Mouse (Mus musculus) liver, embryonic 13.5 days (tissue): ENCODE data around the gene Tm4sf5. TPM values are rescaled to one million over a fixed set of nuclear protein-coding genes. Genes with fewer than 3 reads are reported as not detected.
"Not testable (repeated sequence)": the region's sequence is repeated elsewhere in the genome, so short reads cannot be mapped to it uniquely, and the experiment has no call there.

Experiments used
- ATAC-seq: fragments of 200-750 bp; cut with Nextera tagmentation; 2 replicates; pipeline ENCODE4 v1.8.0; 2017; ENCODE audit warnings: low read depth, mild to moderate bottlenecking, moderate number of reproducible peaks, moderate library complexity
- DNase-seq: peaks from one replicate; pipeline ENCODE4 v3.0.0; 2022
- H3K27ac ChIP-seq: fragments of 300-500 bp; sonication (generic); 2 replicates; pipeline ENCODE4 v1.5.1; 2015; ENCODE audit warnings: moderate library complexity, mild to moderate bottlenecking, inconsistent platforms
- H3K27me3 ChIP-seq: fragments of 300-500 bp; sonication (generic); 2 replicates; pipeline ENCODE4 v1.6.1; 2015; ENCODE audit warnings: mild to moderate bottlenecking, inconsistent platforms
- H3K36me3 ChIP-seq: fragments of 300-500 bp; sonication (generic); 2 replicates; pipeline ENCODE4 v1.6.1; 2015; ENCODE audit warnings: mild to moderate bottlenecking, inconsistent platforms
- H3K4me1 ChIP-seq: fragments of 300-500 bp; sonication (generic); replicated peaks from 2 replicates; pipeline ENCODE4 v1.6.1; 2015; ENCODE audit warnings: inconsistent platforms
- H3K4me2 ChIP-seq: fragments of 300-500 bp; sonication (generic); 2 replicates; pipeline ENCODE4 v1.6.1; 2015; ENCODE audit warnings: inconsistent platforms, mild to moderate bottlenecking, moderate library complexity
- H3K4me3 ChIP-seq: fragments of 300-500 bp; sonication (generic); replicated peaks from 2 replicates; pipeline ENCODE4 v1.5.1; 2015; ENCODE audit warnings: mild to moderate bottlenecking, inconsistent platforms
- H3K9ac ChIP-seq: fragments of 300-500 bp; sonication (generic); 2 replicates; pipeline ENCODE4 v1.6.1; 2015; ENCODE audit warnings: mild to moderate bottlenecking, inconsistent platforms
- H3K9me3 ChIP-seq: fragments of 300-500 bp; sonication (generic); replicated peaks from 2 replicates; pipeline ENCODE4 v1.6.1; 2016; ENCODE audit warnings: inconsistent platforms
- WGBS: fragments of 180-500 bp; shearing (Covaris S2); methylation state at CpG from one replicate; pipeline ENCODE4 v1.1.7; 2015; ENCODE audit not compliant: insufficient replicate concordance; 5-methylcytosine and 5-hydroxymethylcytosine counted together
- polyA plus RNA-seq: library from polyadenylated mRNA; unstranded; fragments of >200 nt; fragmentation: Nextera tagmentation; extraction: Ambion mirVana; gene quantifications from 2 replicates; pipeline ENCODE4 v1.2.1, GENCODE M21; 2015

The Tm4sf5 gene
- polyA plus RNA-seq = 2.1 and 2.5 TPM in 2 replicates

GRCm38 (mm10) chr11:70504970-70505369, at the start of gene Tm4sf5:
TSS of gene Tm4sf5 (plus strand) at chr11:70505244.
- H3K4me2 ChIP-seq = 0 out of 2 replicates have a peak within 1 kb of the TSS, but pooled peaks have one; percentile 8
- no peak within 1 kb of the TSS for H3K27ac ChIP-seq
- ATAC-seq = peak; percentile 43; the same call in 1 of the 2 replicates
- no peak within 1 kb of the TSS for H3K9ac ChIP-seq
- DNase-seq = no peak
- H3K9me3 ChIP-seq = no peaks in the 10 kb centered on the region
- H3K36me3 ChIP-seq = no peaks in the 10 kb centered on the region
- no peak within 1 kb of the TSS for H3K4me3 ChIP-seq
- WGBS = 24% methylated on average over 9 of the region's 9 CpGs
- H3K4me1 ChIP-seq = peaks cover 16% of the 10 kb centered on the region
- H3K27me3 ChIP-seq = peaks cover 21% of the 10 kb centered on the region

- Histone ChIP-seq H3K27me3 (peaks cover 60% of the 10 kb centered on the region), H3K4me1 (peaks cover 13% of the 10 kb centered on the region; the same call in 1 of the 2 replicates), H3K9me3 (no peaks in the 10 kb centered on the region), H3K4me2 (peak within 1 kb of the TSS; percentile 72), H3K9ac (peak within 1 kb of the TSS; percentile 43; the same call in 1 of the 2 replicates), H3K27ac (no peak within 1 kb of the TSS), H3K4me3 (peak within 1 kb of the TSS; percentile 59), H3K36me3 (no peaks in the 10 kb centered on the region)
- ATAC-seq = no peak
- DNase-seq = no peak
- 16% methylated on average over 32 of the region's 32 CpGs for WGBS
Observed at GRCm38 (mm10) chr11:70458688-70459600, 46.1 kb upstream of the Tm4sf5 start, which contains the start of gene Zmynd15. TSS of gene Zmynd15 (plus strand) at chr11:70459433.

- ATAC-seq (no peak), DNase-seq (no peak)
- Histone ChIP-seq H3K27me3 (peaks cover 67% of the 10 kb centered on the region), H3K36me3 (no peaks in the 10 kb centered on the region), H3K4me3 (peak within 1 kb of the TSS; percentile 59), H3K9ac (peak within 1 kb of the TSS; percentile 43; the same call in 1 of the 2 replicates), H3K4me2 (peak within 1 kb of the TSS; percentile 72), H3K27ac (no peak within 1 kb of the TSS), H3K9me3 (no peaks in the 10 kb centered on the region), H3K4me1 (0 out of 2 replicates have a peak, but pooled peaks cover 13% of the 10 kb centered on the region)
- WGBS = 3% methylated on average over 30 of the region's 30 CpGs
Observed at GRCm38 (mm10) chr11:70459601-70460101, 45.4 kb upstream of the Tm4sf5 start, which contains the start of gene Cxcl16. TSS of gene Cxcl16 (minus strand) at chr11:70459984.

GRCm38 (mm10) chr11:70463970-70464369, 41.1 kb upstream of the Tm4sf5 start:
- DNase-seq = no peak
- no peak for ATAC-seq
- Histone ChIP-seq H3K4me1 (peaks cover 13% of the 10 kb centered on the region; the same call in 1 of the 2 replicates), H3K36me3 (no peaks in the 10 kb centered on the region), H3K4me3 (no peak overlapping the region), H3K9ac (no peak overlapping the region), H3K9me3 (no peaks in the 10 kb centered on the region), H3K4me2 (no peak overlapping the region), H3K27me3 (peaks cover 87% of the 10 kb centered on the region), H3K27ac (no peak overlapping the region)
- 64% methylated on average over 5 of the region's 5 CpGs for WGBS

- no peak overlapping the region for H3K4me3 ChIP-seq
- DNase-seq (no peak), ATAC-seq (no peak)
- 25% methylated on average over 16 of the region's 16 CpGs for WGBS
- H3K27me3 ChIP-seq = peaks cover 75% of the 10 kb centered on the region
- H3K27ac ChIP-seq = no peak overlapping the region
- peak overlapping the region; percentile 46 for H3K4me2 ChIP-seq
- peaks cover 5% of the 10 kb centered on the region; the same call in 1 of the 2 replicates for H3K4me1 ChIP-seq
- H3K9ac ChIP-seq = no peak overlapping the region
- H3K9me3 ChIP-seq = no peaks in the 10 kb centered on the region
- no peaks in the 10 kb centered on the region for H3K36me3 ChIP-seq
Observed at GRCm38 (mm10) chr11:70465211-70465610, 39.8 kb upstream of the Tm4sf5 start.

- peak overlapping the region; percentile 11; the same call in 1 of the 2 replicates for H3K4me3 ChIP-seq
- DNase-seq (no peak), ATAC-seq (no peak)
- no peak overlapping the region for H3K9ac ChIP-seq
- peaks cover 5% of the 10 kb centered on the region; the same call in 1 of the 2 replicates for H3K4me1 ChIP-seq
- 40% methylated on average over 23 of the region's 23 CpGs for WGBS
- no peaks in the 10 kb centered on the region for H3K9me3 ChIP-seq
- H3K27ac ChIP-seq = no peak overlapping the region
- H3K27me3 ChIP-seq = peaks cover 68% of the 10 kb centered on the region
- H3K4me2 ChIP-seq = peak overlapping the region; percentile 46
- H3K36me3 ChIP-seq = no peaks in the 10 kb centered on the region
Observed at GRCm38 (mm10) chr11:70465824-70466223, 39.2 kb upstream of the Tm4sf5 start.

- ATAC-seq (no peak), DNase-seq (no peak)
- Histone ChIP-seq H3K36me3 (no peaks in the 10 kb centered on the region), H3K4me3 (no peak overlapping the region), H3K4me2 (no peak overlapping the region), H3K9me3 (no peaks in the 10 kb centered on the region), H3K27ac (no peak overlapping the region), H3K9ac (no peak overlapping the region), H3K27me3 (peaks cover 47% of the 10 kb centered on the region), H3K4me1 (peaks cover 5% of the 10 kb centered on the region; the same call in 1 of the 2 replicates)
- 39% methylated on average over 5 of the region's 5 CpGs for WGBS
Observed at GRCm38 (mm10) chr11:70467902-70468619, 37.0 kb upstream of the Tm4sf5 start.

- DNase-seq = no peak
- H3K4me1 ChIP-seq = peaks cover 8% of the 10 kb centered on the region; the same call in 1 of the 2 replicates
- ATAC-seq = no peak
- no peak overlapping the region for H3K4me2 ChIP-seq
- H3K27me3 ChIP-seq = peaks cover 30% of the 10 kb centered on the region
- H3K9me3 ChIP-seq = no peaks in the 10 kb centered on the region
- no peak overlapping the region for H3K4me3 ChIP-seq
- H3K27ac ChIP-seq = no peak overlapping the region
- H3K9ac ChIP-seq = no peak overlapping the region
- WGBS = 48% methylated on average over 3 of the region's 3 CpGs
- no peaks in the 10 kb centered on the region for H3K36me3 ChIP-seq
Observed at GRCm38 (mm10) chr11:70469764-70470163, 35.3 kb upstream of the Tm4sf5 start.

- H3K4me1 ChIP-seq = peaks cover 5% of the 10 kb centered on the region; the same call in 1 of the 2 replicates
Observed at GRCm38 (mm10) chr11:70472716-70473115, 32.3 kb upstream of the Tm4sf5 start.

GRCm38 (mm10) chr11:70473291-70473690, 31.8 kb upstream of the Tm4sf5 start:
- DNase-seq, H3K27me3 ChIP-seq, H3K9me3 ChIP-seq, H3K9ac ChIP-seq, H3K4me2 ChIP-seq, H3K27ac ChIP-seq, H3K36me3 ChIP-seq, H3K4me1 ChIP-seq, ATAC-seq, H3K4me3 ChIP-seq: not testable (repeated sequence)
- WGBS = 76% methylated on average over 5 of the region's 5 CpGs

More at GRCm38 (mm10) chr11:70472716-70473115, 32.3 kb upstream of the Tm4sf5 start:
- H3K4me3 ChIP-seq = no peak overlapping the region
- H3K27me3 ChIP-seq = peaks cover 2% of the 10 kb centered on the region; the same call in 1 of the 2 replicates
- H3K4me2 ChIP-seq = no peak overlapping the region
- H3K27ac ChIP-seq = no peak overlapping the region
- H3K36me3 ChIP-seq = no peaks in the 10 kb centered on the region
- DNase-seq = no peak
- no peaks in the 10 kb centered on the region for H3K9me3 ChIP-seq
- H3K9ac ChIP-seq = no peak overlapping the region
- no peak for ATAC-seq
